Mouse (Mus musculus) spleen, embryonic (tissue): Measurements from ENCODE around the gene Epb41l4b.

Experiments
- CTCF ChIA-PET: fragments of 350-600 bp; sonication (Branson Sonifier 250); formaldehyde crosslinking; loops from one replicate; lab custom pipeline; 2022; lab: Charles Lee

Gene Epb41l4b

DNA sequence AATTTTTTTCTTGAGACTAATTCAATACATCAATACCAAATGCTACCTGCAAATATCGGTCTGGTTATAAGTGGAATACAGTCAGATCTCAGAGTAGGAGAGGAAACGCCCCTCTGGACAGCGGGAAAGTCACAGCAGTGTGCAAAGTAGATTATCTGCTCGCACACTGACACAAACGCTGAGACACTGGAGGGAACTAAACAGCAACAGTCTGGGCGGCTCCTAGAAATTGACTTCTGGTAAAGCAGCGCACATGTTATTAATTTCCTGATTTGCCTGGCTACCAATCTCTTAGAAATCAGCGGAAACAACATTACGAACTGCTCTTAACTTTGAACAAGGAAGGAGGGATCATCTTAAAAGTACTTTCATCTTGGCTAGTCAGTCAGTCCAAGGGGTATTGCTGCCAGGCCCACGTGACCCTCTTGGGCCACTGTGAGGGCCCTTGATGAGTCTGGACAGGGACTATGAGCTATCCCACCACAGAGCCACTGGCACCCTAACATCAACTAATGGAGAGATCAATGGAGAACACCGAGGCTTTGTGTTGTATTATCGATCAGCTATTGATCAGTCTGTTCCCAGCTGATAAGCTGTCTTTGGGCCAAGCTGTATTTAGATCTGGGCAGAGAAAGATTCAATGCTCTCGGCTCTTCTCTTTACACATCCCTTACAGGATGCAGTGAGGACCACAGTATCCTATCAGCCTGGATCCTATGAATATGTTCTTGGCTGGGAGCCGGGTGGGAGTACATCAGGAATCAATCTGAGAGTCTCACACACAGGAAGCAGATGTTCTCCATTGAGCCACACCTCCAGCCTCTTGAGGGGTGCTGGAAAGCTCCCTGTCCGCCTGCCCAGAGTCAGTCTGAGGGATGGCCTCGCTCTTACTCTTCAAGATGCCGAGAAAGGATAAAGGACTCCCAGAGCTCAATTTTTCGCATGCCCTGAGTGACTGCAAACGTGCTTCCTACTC is 28.3 kb downstream of the Epb41l4b start:
- CTCF ChIA-PET = no interaction called here

DNA sequence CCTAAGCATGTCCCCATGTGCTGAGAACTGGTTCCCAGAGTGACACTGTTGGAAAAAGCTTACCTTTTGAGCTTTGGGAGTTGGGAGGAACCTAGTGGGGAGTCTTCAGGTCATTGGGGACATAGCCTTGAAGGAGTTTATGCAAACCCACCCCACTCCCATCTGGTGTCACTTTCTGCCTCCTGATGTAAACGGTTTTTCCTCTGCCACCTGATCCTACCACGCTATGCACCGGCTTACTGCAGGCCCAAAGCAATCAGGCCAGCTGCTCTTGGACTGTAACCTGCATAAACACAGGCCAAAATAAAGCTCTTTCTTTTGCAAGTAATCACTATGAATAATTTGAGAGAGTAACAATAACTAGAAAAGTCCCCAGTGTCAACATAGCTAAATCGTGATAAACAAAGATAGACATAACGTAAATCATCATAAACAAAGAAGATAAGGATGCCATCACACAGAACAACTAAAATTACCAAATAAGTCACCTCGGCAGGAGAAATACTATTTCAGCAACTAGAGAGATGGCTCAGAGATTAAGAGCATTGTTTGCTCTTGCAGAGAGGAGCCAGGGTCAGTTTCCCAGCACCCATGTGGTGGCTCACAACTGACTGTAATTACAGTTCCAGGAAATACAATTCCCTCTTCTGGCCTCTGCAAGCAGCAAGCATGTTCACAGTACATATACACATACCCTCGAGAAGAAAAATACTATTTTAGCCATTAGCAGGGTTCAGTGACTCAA is 29.6 kb downstream of the Epb41l4b start:
- CTCF ChIA-PET = no interaction called here

DNA sequence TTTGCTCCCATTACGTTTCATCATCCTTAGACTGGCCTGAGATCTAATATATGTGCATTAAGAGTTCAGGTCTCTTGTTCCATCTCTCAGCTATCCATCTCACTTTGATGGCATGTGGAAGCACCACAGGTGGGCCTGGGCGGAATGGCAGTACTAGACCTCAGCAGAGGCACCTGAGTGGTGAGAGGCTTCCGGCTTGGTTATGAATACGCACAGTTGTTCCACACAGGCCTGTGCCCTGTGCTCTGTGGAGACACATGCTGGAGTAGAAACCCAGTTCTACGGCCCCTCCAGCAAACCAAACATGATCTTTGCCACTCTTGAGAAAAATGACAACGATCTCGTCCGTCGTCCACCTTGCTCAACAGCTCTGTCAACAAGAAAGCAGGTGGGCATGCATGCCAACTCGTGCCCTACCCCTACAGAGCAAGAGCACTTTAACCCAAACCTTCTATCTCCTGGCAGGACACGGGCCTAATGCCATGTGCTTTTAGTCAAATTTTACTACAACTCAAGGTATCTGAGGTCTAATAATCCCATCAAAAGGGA is 31.2 kb downstream of the Epb41l4b start:
- CTCF ChIA-PET = no interaction called here

DNA sequence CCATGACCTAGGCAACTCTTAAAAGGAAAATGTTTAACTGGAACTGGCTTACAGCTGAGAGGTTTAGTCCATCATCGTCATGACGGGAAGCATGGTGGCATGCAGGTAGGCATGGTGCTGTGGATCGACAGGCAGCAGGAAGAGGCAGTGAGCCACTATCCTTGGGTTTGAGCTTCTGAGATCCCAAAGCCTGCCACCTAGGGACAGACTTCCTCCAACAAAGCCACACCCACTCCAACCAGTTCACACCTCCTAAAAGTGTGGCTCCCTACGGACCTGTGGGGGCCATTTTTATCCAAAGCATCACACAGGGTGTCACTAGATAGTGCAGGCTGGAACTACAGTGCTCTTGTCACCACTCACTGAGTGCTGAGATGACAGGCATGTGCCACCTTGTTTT is 31.8 kb downstream of the Epb41l4b start:
- CTCF ChIA-PET = no interaction called here

DNA sequence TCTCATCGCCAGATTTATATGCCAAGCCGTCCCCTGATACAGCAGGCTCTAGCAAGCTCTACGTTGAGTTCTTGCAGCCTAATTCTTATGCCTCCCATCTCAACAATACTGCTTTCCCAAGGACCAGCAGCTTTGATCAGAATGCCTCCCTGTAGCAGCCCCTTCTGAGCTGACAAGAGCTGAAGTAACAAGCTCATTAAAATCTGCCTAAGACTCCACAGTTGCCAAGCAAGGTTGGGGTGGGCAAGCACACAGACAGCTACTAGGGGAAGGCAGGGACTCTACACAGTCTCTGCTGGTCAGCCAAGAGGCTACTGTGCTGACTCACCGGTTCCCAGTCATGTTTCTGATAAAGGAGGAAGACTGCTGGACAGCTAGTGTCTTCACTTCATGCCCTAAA is 33.7 kb downstream of the Epb41l4b start:
- CTCF ChIA-PET = no interaction called here

DNA sequence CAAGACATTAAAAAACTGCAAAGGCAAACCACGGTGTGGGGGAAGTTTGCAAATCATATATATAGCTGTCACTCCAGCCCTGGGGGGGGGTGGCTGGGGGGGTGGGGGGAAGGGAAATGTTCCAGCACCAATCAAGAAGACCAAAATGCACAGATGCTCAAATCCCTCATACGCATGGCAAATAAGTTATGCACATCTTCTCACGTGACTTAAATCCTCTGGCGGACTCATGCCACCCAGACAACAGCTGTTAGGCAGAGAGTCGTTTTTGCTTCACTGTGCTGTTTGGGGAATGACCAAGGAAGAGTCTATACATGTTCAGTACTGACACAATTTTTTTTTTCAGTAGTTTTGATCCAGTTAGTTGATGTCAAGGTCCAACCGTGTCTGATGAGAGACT is 37.9 kb downstream of the Epb41l4b start:
- CTCF ChIA-PET = no interaction called here

DNA sequence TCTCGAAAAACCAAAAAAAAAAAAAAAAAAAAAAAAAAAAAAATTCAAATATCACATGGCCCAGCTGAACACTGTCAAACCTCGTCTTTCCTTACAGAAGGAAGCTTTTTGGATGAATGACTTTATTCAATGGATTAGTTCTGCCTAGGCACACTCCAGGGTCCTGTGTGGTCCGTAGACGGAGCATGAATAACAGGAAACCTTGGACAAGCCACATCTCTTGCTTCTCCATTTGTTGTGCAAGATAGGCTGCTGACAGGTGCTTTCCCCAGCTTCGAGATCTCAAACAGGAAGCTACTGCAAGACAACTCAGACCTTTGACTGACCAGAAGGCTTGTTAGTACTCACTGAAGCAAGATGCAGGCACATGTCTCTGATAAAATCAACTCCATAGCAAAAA is 39.4 kb downstream of the Epb41l4b start:
- CTCF ChIA-PET = interaction anchor here (0.6 kb wide), 1 partner anchor 32 kb away, joined by 3 read pairs; no protein-coding TSS in a partner anchor

DNA sequence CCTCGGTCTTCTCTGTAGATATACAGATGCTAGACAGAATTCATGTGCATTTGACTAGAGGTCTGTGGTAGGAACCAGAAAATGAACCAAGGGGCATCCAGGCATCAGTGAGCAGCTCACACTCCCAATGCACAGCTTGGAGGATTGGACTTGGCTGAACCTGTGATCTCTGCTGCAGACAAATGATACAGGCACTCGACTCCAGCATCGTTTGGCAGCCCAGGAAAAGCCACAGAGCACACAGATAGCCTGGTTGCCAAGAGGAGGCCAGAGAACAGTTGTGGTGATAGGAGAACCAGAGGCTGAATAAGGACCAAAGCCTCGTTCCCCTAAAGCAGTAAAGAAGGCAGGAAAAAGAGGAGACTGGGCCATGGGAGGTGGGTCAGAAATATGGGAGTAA is 42.1 kb downstream of the Epb41l4b start:
- CTCF ChIA-PET = no interaction called here

DNA sequence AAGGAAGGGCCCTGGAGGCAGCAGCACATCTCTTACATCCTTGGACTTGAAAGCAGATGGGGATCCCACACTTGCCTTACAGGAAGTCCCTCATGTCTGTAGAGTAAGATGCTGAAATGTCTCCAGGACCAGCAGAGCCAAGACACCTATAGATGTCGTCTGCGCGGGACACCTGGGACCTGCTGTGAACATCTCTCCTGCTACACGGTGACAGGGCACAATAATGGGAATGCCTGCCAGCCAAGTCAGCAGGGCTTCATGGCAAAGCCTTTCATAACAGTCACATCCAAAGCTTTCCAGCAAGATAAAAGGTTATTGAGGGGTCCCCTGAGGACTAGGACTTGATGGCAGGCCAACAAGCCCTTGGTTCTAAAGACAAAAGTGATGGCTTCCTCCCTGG is 45.8 kb downstream of the Epb41l4b start:
- CTCF ChIA-PET = no interaction called here

GRCm38 (mm10) chr4:57095569-57095968 is 47.7 kb downstream of the Epb41l4b start:
- CTCF ChIA-PET = no interaction called here

DNA sequence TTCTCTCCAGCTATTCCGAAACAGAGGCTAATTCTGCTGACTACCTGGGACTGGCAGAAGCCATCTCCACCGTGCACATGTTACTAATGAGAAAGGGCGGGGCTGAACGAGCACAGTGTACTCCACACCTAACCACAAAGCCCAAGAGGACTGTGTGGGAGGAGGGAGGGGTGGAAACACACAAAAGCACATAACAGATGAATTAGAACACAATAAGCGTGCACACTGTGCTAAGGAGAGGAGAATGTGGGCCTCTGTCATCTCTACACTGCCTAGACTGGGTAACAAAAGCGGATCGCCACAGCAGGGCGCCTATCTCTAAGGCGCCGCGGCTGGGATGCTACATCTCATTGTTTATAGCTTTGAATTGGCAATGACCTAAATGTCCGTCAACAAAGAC is 51.9 kb downstream of the Epb41l4b start:
- CTCF ChIA-PET = no interaction called here

DNA sequence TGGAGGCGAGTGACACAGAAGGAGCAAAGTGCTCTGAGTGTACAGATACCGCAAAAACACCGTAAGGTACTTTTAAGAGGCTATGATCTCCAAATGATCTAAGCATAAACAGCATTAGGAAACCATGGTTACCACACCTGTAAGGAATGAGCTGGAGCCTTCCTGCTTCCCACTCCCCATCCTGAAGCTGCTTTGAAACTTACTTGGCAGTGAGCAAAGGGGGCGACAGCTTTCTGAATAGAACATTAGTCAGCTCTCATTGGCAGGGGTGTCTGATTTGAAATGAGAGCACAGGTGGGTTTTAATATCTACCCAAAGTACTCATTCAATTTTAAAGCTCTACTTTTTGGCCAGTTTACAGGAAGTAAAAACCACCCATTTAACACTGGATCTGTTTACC is 54.9 kb downstream of the Epb41l4b start:
- CTCF ChIA-PET = no interaction called here

DNA sequence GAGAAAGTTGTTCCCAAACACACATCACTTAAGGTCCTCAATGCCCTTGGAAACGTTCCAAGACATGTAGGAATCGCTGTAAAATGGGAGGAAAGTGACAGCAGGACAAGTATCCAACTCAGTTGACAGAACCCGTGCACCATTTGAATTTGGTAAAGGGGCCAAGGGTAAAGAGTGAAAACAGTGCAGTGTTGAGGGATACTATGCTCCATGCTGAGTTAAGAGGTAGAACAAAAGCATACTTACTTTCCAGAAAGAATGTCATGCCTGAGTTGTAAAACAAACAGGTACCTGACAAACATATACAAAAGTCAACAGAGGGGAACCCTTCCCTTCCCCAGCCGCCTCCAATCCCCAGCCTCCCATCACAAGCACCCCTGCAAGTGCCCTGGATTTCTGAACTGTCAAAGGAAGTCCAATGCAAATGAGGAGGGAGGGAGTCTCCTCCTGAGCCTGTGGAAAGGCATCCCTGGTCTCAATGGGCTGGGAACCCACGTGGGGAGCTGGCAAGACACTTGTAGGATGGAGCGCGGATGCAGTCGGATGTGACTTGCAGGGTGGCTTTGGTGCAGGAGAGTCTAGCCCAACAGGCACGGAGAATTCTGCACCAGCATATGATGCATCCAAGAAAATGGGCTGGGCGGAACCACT is 57.4 kb downstream of the Epb41l4b start:
- CTCF ChIA-PET = no interaction called here

DNA sequence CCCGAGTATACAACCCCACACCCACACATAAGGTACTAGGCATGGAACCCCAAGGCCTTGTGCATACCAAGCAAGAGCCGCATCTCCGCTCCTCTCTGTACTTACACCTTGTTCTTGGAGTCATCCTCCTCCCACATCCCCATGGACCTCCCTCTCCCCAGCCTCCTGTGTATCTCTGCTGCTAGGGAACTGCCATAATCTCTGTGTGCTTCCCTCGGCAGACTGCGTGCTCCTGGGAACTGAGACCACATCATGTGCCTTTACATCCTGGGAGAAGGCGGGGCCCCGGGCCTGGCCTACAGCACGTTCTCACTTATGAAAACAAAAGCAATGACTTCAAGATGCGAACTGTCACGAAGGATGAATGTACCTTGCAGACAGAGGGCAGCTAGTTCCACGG is 59.6 kb downstream of the Epb41l4b start:
- CTCF ChIA-PET = no interaction called here

GRCm38 (mm10) chr4:57082775-57083428 is 60.3 kb downstream of the Epb41l4b start:
- CTCF ChIA-PET = no interaction called here

GRCm38 (mm10) chr4:57081463-57081862 is 61.8 kb downstream of the Epb41l4b start:
- CTCF ChIA-PET = no interaction called here

DNA sequence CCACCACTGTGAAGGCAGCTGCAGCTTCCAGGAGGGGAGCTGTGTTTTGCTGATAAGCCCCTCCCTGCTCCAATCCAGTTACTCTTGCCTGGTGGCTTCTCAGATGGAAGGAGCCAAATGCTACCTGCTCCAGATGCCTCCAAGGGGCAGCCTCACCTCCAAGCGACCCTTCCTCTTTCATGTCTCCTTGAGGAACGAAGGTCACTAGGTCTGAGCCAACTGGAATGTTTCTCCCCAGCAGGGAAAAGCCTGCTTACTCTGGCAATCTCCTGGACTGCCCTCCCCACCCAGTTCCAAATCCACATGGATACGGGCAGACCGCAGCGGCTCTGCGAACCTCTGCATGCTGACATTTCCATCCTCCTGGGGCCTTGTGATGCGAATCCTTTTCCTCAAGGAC is 69.4 kb downstream of the Epb41l4b start:
- CTCF ChIA-PET = interaction anchor here (0.7 kb wide), 1 partner anchor 954 kb away, joined by 3 read pairs; no protein-coding TSS in a partner anchor

DNA sequence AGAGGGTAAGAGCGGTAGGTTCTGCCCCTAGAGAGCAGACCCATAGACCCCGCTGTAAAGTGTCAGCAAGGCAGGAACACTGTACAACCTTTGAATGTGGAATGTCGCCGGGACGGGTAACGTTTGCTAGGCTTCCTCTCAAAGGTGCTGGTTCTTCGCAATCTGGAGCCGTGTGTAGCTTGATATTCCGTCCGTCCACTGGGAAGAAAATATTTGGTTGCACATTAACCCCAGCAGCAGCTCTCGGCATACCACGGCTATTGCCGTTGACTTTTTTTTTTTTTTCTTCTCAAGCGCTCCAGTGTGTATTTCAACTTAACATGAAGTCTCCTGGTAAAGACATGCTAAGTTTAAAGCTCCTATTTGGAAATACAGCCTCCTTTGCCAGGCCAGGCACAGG is 70.1 kb downstream of the Epb41l4b start:
- CTCF ChIA-PET = interaction anchor here (0.7 kb wide), 1 partner anchor 954 kb away, joined by 3 read pairs; no protein-coding TSS in a partner anchor

- CTCF ChIA-PET = no interaction called here
These were observed 72.6 kb downstream of the Epb41l4b start for GRCm38 (mm10) chr4:57070640-57071039.

- CTCF ChIA-PET = no interaction called here
These were observed 74.8 kb downstream of the Epb41l4b start for GRCm38 (mm10) chr4:57068397-57068796.

- CTCF ChIA-PET = no interaction called here
These were observed 75.4 kb downstream of the Epb41l4b start for GRCm38 (mm10) chr4:57067801-57068200.
